Mouse (Mus musculus) layer of hippocampus, adult 6 months (tissue): ENCODE measurements around the gene Ly6c2. TPM values are rescaled to one million over a fixed set of nuclear protein-coding genes. Genes with fewer than 3 reads are reported as not detected.

Experiments
- long read RNA-seq, 2 experiments: library from polyadenylated mRNA; unstranded; transcript quantifications; one replicate each; pipeline ENCODE4 v2.0.0; 2019 to 2020
- polyA plus RNA-seq: library from polyadenylated mRNA; unstranded; fragments of <200 nt; fragmentation: Nextera tagmentation; gene quantifications from 2 replicates; pipeline ENCODE4 v1.2.3, GENCODE M21; 2021

Ly6c2 gene
- polyA plus RNA-seq, result 0.15 TPM in 1 of 2 replicates, not detected in the other
- long read RNA-seq, experiment 1, result 0 reads
- long read RNA-seq, experiment 2, result 0 reads

DNA sequence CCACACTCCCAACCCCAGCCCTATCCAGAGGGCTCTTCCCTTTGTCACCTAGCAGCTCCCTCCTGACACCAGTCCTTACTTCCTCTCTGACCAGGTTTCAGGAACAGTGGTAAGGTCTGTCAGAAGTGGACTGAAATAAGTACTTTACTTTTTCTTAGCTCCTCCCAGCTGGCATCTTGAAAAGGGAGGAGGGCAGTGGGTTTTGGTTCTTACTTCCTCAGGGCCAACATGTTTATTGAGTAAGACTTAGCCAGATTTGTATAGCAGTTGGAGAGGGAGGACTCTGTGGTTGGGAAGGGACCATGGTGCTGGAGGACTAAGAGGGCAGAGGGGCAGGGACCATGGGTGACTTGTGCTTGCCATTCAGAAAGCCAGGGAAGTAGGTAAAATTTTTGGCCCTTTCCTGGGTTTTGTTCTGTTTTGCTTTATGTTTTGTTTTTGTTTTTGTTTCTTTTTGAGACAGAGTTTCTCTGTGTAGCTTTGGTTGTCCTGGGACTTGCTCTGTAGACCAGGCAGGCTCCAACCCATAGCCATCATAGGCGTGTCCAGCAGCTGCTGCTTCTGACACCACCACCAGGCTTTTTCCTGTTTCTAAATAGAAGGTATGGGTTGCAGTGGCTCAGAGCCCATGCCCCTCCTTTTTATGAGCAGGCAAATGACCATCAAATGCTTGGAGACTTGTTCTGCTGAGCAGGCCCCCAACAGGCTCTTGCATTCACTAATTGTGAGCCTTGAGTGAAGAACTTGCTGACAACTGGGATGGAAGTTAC is at the start of gene Ly6c2:
TSS of gene Ly6c2 (minus strand) at position 110 of the 770 bp plus-strand sequence.

GRCm38 (mm10) chr15:75154940-75155339 is 43.2 kb upstream of the Ly6c2 start, which contains the start of gene Ly6g:
Gene Ly6g (plus strand): TSS chr15:75155240.

Other genes with a start within 250 kb of the Ly6c2 start
- gene 2010109I03Rik, start 214.9 kb downstream of the Ly6c2 start, polyA plus RNA-seq, result not detected in 2 replicates
- gene Ly6i, start 128.5 kb downstream of the Ly6c2 start, polyA plus RNA-seq, result not detected in 2 replicates
- 39.3 and 40.2 TPM in 2 replicates for gene Ly6a, start 113.9 kb downstream of the Ly6c2 start, polyA plus RNA-seq
- gene Ly6c1, start 63.1 kb downstream of the Ly6c2 start, polyA plus RNA-seq, result 51.4 and 55.6 TPM in 2 replicates
- not detected in 2 replicates for gene Ly6g, start 43.3 kb upstream of the Ly6c2 start, polyA plus RNA-seq
- not detected in 2 replicates for gene BC025446, start 104.4 kb upstream of the Ly6c2 start, polyA plus RNA-seq
- gene Ly6f, start 156.5 kb upstream of the Ly6c2 start, polyA plus RNA-seq, result not detected in 2 replicates